Mouse (Mus musculus): ENCODE data around the gene Ms4a6c. TPM values are rescaled to one million over a fixed set of nuclear protein-coding genes. Genes with fewer than 3 reads are reported as not detected.
"Not testable (repeated sequence)": the region's sequence is repeated elsewhere in the genome, so short reads cannot be mapped to it uniquely, and the experiment has no call there.

Gene Ms4a6c
- polyA plus RNA-seq, 1 experiment from 2014 or later, result 3.7 TPM

GRCm38 (mm10) chr19:11483941-11484340, 14.8 kb downstream of the Ms4a6c start:
- H3K4me1 ChIP-seq, result no peaks in the 10 kb centered on the region
- 64% methylated on average over 4 of the region's 4 CpGs for whole genome bisulfite sequencing
- no peak overlapping the region for H3K9ac ChIP-seq
- H3K4me2 ChIP-seq, result no peak overlapping the region
- H3K4me3 ChIP-seq, result no peak overlapping the region
- no peak overlapping the region for H3K27ac ChIP-seq (replicated peaks)
- H3K36me3 ChIP-seq, result no peaks in the 10 kb centered on the region
- ATAC-seq (ENCODE audit: extremely low read depth, insufficient number of reproducible peaks, low FRiP score, low TSS enrichment), result no peak
- no peaks in the 10 kb centered on the region for H3K27me3 ChIP-seq (replicated peaks)
- no peaks in the 10 kb centered on the region for H3K9me3 ChIP-seq

- 70% methylated on average over 3 of the region's 3 CpGs for WGBS
- H3K27me3 ChIP-seq (replicated peaks), result no peaks in the 10 kb centered on the region
- no peak overlapping the region for H3K4me3 ChIP-seq
- no peak overlapping the region for H3K27ac ChIP-seq (replicated peaks)
- no peak overlapping the region for H3K4me2 ChIP-seq
- H3K4me1 ChIP-seq, result no peaks in the 10 kb centered on the region
- H3K9me3 ChIP-seq, result no peaks in the 10 kb centered on the region
- no peaks in the 10 kb centered on the region for H3K36me3 ChIP-seq
- no peak overlapping the region for H3K9ac ChIP-seq
- no peak for ATAC-seq (ENCODE audit: extremely low read depth, insufficient number of reproducible peaks, low FRiP score, low TSS enrichment)
Observed at GRCm38 (mm10) chr19:11484388-11484787, 15.2 kb downstream of the Ms4a6c start.

- no peak for ATAC-seq (ENCODE audit: extremely low read depth, insufficient number of reproducible peaks, low FRiP score, low TSS enrichment)
- Histone ChIP-seq H3K27me3 (replicated peaks) (no peaks in the 10 kb centered on the region), H3K9me3 (no peaks in the 10 kb centered on the region), H3K27ac (replicated peaks) (no peak overlapping the region), H3K4me1 (no peaks in the 10 kb centered on the region), H3K4me3 (no peak overlapping the region), H3K36me3 (no peaks in the 10 kb centered on the region), H3K4me2 (no peak overlapping the region), H3K9ac (no peak overlapping the region)
- WGBS, result 76% methylated on average over 3 of the region's 3 CpGs
Observed at GRCm38 (mm10) chr19:11485266-11485665, 16.1 kb downstream of the Ms4a6c start.

- no peak within 1 kb of the TSS for H3K27ac ChIP-seq (replicated peaks)
- no peaks in the 10 kb centered on the region for H3K27me3 ChIP-seq (replicated peaks)
- H3K9me3 ChIP-seq, result no peaks in the 10 kb centered on the region
- H3K4me1 ChIP-seq, result no peaks in the 10 kb centered on the region
- no peak within 1 kb of the TSS for H3K9ac ChIP-seq
- no peak within 1 kb of the TSS for H3K4me3 ChIP-seq
- H3K4me2 ChIP-seq, result no peak within 1 kb of the TSS
- H3K36me3 ChIP-seq, result no peaks in the 10 kb centered on the region
- no peak for ATAC-seq (ENCODE audit: extremely low read depth, insufficient number of reproducible peaks, low FRiP score, low TSS enrichment)
- 54% methylated on average over 2 of the region's 2 CpGs for WGBS
Observed at GRCm38 (mm10) chr19:11485746-11486145, 16.6 kb downstream of the Ms4a6c start, which contains the start of gene Gm8369. Gene Gm8369, plus strand, starts transcription at chr19:11485938.

- Histone ChIP-seq H3K36me3 (no peaks in the 10 kb centered on the region), H3K9me3 (no peaks in the 10 kb centered on the region), H3K4me2 (no peak overlapping the region), H3K4me3 (no peak overlapping the region), H3K27me3 (replicated peaks) (no peaks in the 10 kb centered on the region), H3K27ac (replicated peaks) (no peak overlapping the region), H3K9ac (no peak overlapping the region), H3K4me1 (no peaks in the 10 kb centered on the region)
- no peak for ATAC-seq (ENCODE audit: extremely low read depth, insufficient number of reproducible peaks, low FRiP score, low TSS enrichment)
- WGBS, result 74% methylated on average over 1 of the region's 1 CpGs
Observed at GRCm38 (mm10) chr19:11486599-11486998, 17.4 kb downstream of the Ms4a6c start.

GRCm38 (mm10) chr19:11491406-11492189, 22.4 kb downstream of the Ms4a6c start:
- no peaks in the 10 kb centered on the region for H3K9me3 ChIP-seq
- H3K9ac ChIP-seq, result no peak overlapping the region
- no peak overlapping the region for H3K4me2 ChIP-seq
- H3K27me3 ChIP-seq (replicated peaks), result no peaks in the 10 kb centered on the region
- no peak overlapping the region for H3K4me3 ChIP-seq
- H3K36me3 ChIP-seq, result no peaks in the 10 kb centered on the region
- WGBS, result 61% methylated on average over 4 of the region's 4 CpGs
- H3K27ac ChIP-seq (replicated peaks), result no peak overlapping the region
- ATAC-seq (ENCODE audit: extremely low read depth, insufficient number of reproducible peaks, low FRiP score, low TSS enrichment), result no peak
- H3K4me1 ChIP-seq, result no peaks in the 10 kb centered on the region

- WGBS, result 68% methylated on average over 1 of the region's 1 CpGs
- H3K36me3 ChIP-seq, result no peaks in the 10 kb centered on the region
- ATAC-seq (ENCODE audit: extremely low read depth, insufficient number of reproducible peaks, low FRiP score, low TSS enrichment), result no peak
Observed at GRCm38 (mm10) chr19:11492671-11493070, 23.5 kb downstream of the Ms4a6c start.

GRCm38 (mm10) chr19:11494519-11494918, 25.4 kb downstream of the Ms4a6c start:
- Histone ChIP-seq H3K9ac (no peak overlapping the region), H3K27ac (replicated peaks) (no peak overlapping the region), H3K27me3 (replicated peaks) (no peaks in the 10 kb centered on the region), H3K9me3 (no peaks in the 10 kb centered on the region), H3K4me2 (no peak overlapping the region), H3K4me3 (no peak overlapping the region), H3K36me3 (no peaks in the 10 kb centered on the region), H3K4me1 (no peaks in the 10 kb centered on the region)
- WGBS, result 82% methylated on average over 3 of the region's 3 CpGs
- ATAC-seq (ENCODE audit: extremely low read depth, insufficient number of reproducible peaks, low FRiP score, low TSS enrichment), result no peak

More at GRCm38 (mm10) chr19:11492671-11493070, 23.5 kb downstream of the Ms4a6c start:
- no peak overlapping the region for H3K9ac ChIP-seq
- H3K4me2 ChIP-seq, result no peak overlapping the region
- no peaks in the 10 kb centered on the region for H3K4me1 ChIP-seq
- H3K4me3 ChIP-seq, result no peak overlapping the region
- H3K9me3 ChIP-seq, result no peaks in the 10 kb centered on the region
- H3K27ac ChIP-seq (replicated peaks), result no peak overlapping the region
- no peaks in the 10 kb centered on the region for H3K27me3 ChIP-seq (replicated peaks)

GRCm38 (mm10) chr19:11496361-11496760, 27.2 kb downstream of the Ms4a6c start:
- Histone ChIP-seq H3K36me3 (no peaks in the 10 kb centered on the region), H3K27me3 (replicated peaks) (no peaks in the 10 kb centered on the region), H3K9me3 (no peaks in the 10 kb centered on the region), H3K27ac (replicated peaks) (no peak overlapping the region), H3K4me3 (no peak overlapping the region), H3K4me1 (no peaks in the 10 kb centered on the region), H3K9ac (no peak overlapping the region), H3K4me2 (no peak overlapping the region)
- 61% methylated on average over 6 of the region's 6 CpGs for WGBS
- no peak for ATAC-seq (ENCODE audit: extremely low read depth, insufficient number of reproducible peaks, low FRiP score, low TSS enrichment)

- not testable (repeated sequence) for H3K27me3 ChIP-seq (replicated peaks); H3K36me3 ChIP-seq; H3K4me1 ChIP-seq; H3K27ac ChIP-seq (replicated peaks); H3K4me2 ChIP-seq; H3K4me3 ChIP-seq; ATAC-seq (ENCODE audit: extremely low read depth, insufficient number of reproducible peaks, low FRiP score, low TSS enrichment); H3K9me3 ChIP-seq; H3K9ac ChIP-seq
- 72% methylated on average over 1 of the region's 1 CpGs for WGBS
Observed at GRCm38 (mm10) chr19:11497300-11497699, 28.1 kb downstream of the Ms4a6c start.

GRCm38 (mm10) chr19:11500796-11501195, 31.6 kb downstream of the Ms4a6c start:
- Histone ChIP-seq H3K9ac (no peak overlapping the region), H3K4me3 (no peak overlapping the region), H3K9me3 (no peaks in the 10 kb centered on the region), H3K36me3 (no peaks in the 10 kb centered on the region), H3K4me1 (no peaks in the 10 kb centered on the region), H3K4me2 (no peak overlapping the region), H3K27me3 (replicated peaks) (no peaks in the 10 kb centered on the region), H3K27ac (replicated peaks) (no peak overlapping the region)
- ATAC-seq (ENCODE audit: extremely low read depth, insufficient number of reproducible peaks, low FRiP score, low TSS enrichment), result no peak
- 75% methylated on average over 1 of the region's 1 CpGs for WGBS

GRCm38 (mm10) chr19:11501326-11501725, 32.2 kb downstream of the Ms4a6c start:
- H3K4me3 ChIP-seq, result no peak overlapping the region
- H3K27me3 ChIP-seq (replicated peaks), result no peaks in the 10 kb centered on the region
- H3K4me1 ChIP-seq, result no peaks in the 10 kb centered on the region
- H3K36me3 ChIP-seq, result no peaks in the 10 kb centered on the region
- no peak overlapping the region for H3K9ac ChIP-seq
- H3K9me3 ChIP-seq, result no peaks in the 10 kb centered on the region
- WGBS, result 74% methylated on average over 4 of the region's 4 CpGs
- ATAC-seq (ENCODE audit: extremely low read depth, insufficient number of reproducible peaks, low FRiP score, low TSS enrichment), result no peak
- H3K4me2 ChIP-seq, result no peak overlapping the region
- no peak overlapping the region for H3K27ac ChIP-seq (replicated peaks)

Measured in heart, embryonic 13.5 days (tissue).